Mouse (Mus musculus): ENCODE measurements at regions not wholly inside any gene's neighbourhood (a gene's known extent, or its start where the extent isn't known, plus 50 kb on each side); places are given as distances from the start of the nearest gene placed in this dataset.

GRCm38 (mm10) chr6:94927811-94928210 lies 189.2 kb upstream of the Kbtbd8 start:
- no peak overlapping the region for H3K9ac ChIP-seq (ENCODE audit: low read length)
- no peak overlapping the region for H3K27ac ChIP-seq (replicated peaks)
- TF ChIP-seq EP300 (optimal IDR thresholded peaks at IDR 0.05) (no peak), CTCF (IDR thresholded peaks at IDR 0.05; ENCODE audit: low read depth) (no peak)
- no peak overlapping the region for H3K4me2 ChIP-seq (replicated peaks; ENCODE audit: low read depth)
- DNase-seq (ENCODE audit: low spot score), result no peak
- H3K27me3 ChIP-seq (ENCODE audit: control insufficient read depth, insufficient read depth, low read length), result no peaks in the 10 kb centered on the region
- no peaks in the 10 kb centered on the region for H3K4me1 ChIP-seq (replicated peaks; ENCODE audit: control insufficient read depth, insufficient read depth)
- no peaks in the 10 kb centered on the region for H3K36me3 ChIP-seq (ENCODE audit: control insufficient read depth, insufficient read depth, low read length)
- ATAC-seq (ENCODE audit: low FRiP score, low TSS enrichment), result no peak
- H3K4me3 ChIP-seq (ENCODE audit: low read depth, low read length), result no peak overlapping the region
- WGBS, result 86% methylated on average over 6 of the region's 6 CpGs
- H3K9me3 ChIP-seq (ENCODE audit: control insufficient read depth, low read length), result no peaks in the 10 kb centered on the region

- TF ChIP-seq CTCF (IDR thresholded peaks at IDR 0.05; ENCODE audit: low read depth), result no peak
- no peak for TF ChIP-seq EP300 (optimal IDR thresholded peaks at IDR 0.05)
- Histone ChIP-seq H3K27ac (replicated peaks) (no peak overlapping the region), H3K4me3 (ENCODE audit: low read depth, low read length) (no peak overlapping the region), H3K27me3 (ENCODE audit: control insufficient read depth, insufficient read depth, low read length) (no peaks in the 10 kb centered on the region), H3K9me3 (ENCODE audit: control insufficient read depth, low read length) (no peaks in the 10 kb centered on the region), H3K4me1 (replicated peaks; ENCODE audit: control insufficient read depth, insufficient read depth) (no peaks in the 10 kb centered on the region), H3K36me3 (ENCODE audit: control insufficient read depth, insufficient read depth, low read length) (no peaks in the 10 kb centered on the region), H3K4me2 (replicated peaks; ENCODE audit: low read depth) (no peak overlapping the region), H3K9ac (ENCODE audit: low read length) (no peak overlapping the region)
- ATAC-seq (ENCODE audit: low FRiP score, low TSS enrichment) (no peak), DNase-seq (ENCODE audit: low spot score) (no peak)
- WGBS, result 94% methylated on average over 8 of the region's 8 CpGs
Observed at GRCm38 (mm10) chr6:94926652-94927211, 190.3 kb upstream of the Kbtbd8 start.

- DNase-seq (ENCODE audit: low spot score) (no peak), ATAC-seq (ENCODE audit: low FRiP score, low TSS enrichment) (no peak)
- H3K27ac ChIP-seq (replicated peaks), result no peak overlapping the region
- H3K9me3 ChIP-seq (ENCODE audit: control insufficient read depth, low read length), result no peaks in the 10 kb centered on the region
- H3K27me3 ChIP-seq (ENCODE audit: control insufficient read depth, insufficient read depth, low read length), result no peaks in the 10 kb centered on the region
- H3K4me3 ChIP-seq (ENCODE audit: low read depth, low read length), result no peak overlapping the region
- TF ChIP-seq EP300 (optimal IDR thresholded peaks at IDR 0.05) (no peak), CTCF (IDR thresholded peaks at IDR 0.05; ENCODE audit: low read depth) (no peak)
- H3K4me1 ChIP-seq (replicated peaks; ENCODE audit: control insufficient read depth, insufficient read depth), result no peaks in the 10 kb centered on the region
- H3K36me3 ChIP-seq (ENCODE audit: control insufficient read depth, insufficient read depth, low read length), result no peaks in the 10 kb centered on the region
- no peak overlapping the region for H3K9ac ChIP-seq (ENCODE audit: low read length)
- WGBS, result 91% methylated on average over 1 of the region's 1 CpGs
- no peak overlapping the region for H3K4me2 ChIP-seq (replicated peaks; ENCODE audit: low read depth)
Observed at GRCm38 (mm10) chr6:94925408-94925807, 191.6 kb upstream of the Kbtbd8 start.

- Histone ChIP-seq H3K36me3 (ENCODE audit: control insufficient read depth, insufficient read depth, low read length) (no peaks in the 10 kb centered on the region), H3K4me2 (replicated peaks; ENCODE audit: low read depth) (no peak overlapping the region), H3K9ac (ENCODE audit: low read length) (no peak overlapping the region), H3K4me3 (ENCODE audit: low read depth, low read length) (no peak overlapping the region), H3K4me1 (replicated peaks; ENCODE audit: control insufficient read depth, insufficient read depth) (no peaks in the 10 kb centered on the region), H3K9me3 (ENCODE audit: control insufficient read depth, low read length) (no peaks in the 10 kb centered on the region), H3K27ac (replicated peaks) (no peak overlapping the region), H3K27me3 (ENCODE audit: control insufficient read depth, insufficient read depth, low read length) (no peaks in the 10 kb centered on the region)
- no peak for ATAC-seq (ENCODE audit: low FRiP score, low TSS enrichment)
- no peak for TF ChIP-seq EP300 (optimal IDR thresholded peaks at IDR 0.05)
- no peak for TF ChIP-seq CTCF (IDR thresholded peaks at IDR 0.05; ENCODE audit: low read depth)
- WGBS, result 72% methylated on average over 11 of the region's 11 CpGs
- DNase-seq (ENCODE audit: low spot score), result no peak
Observed at GRCm38 (mm10) chr6:94924338-94925039, 192.6 kb upstream of the Kbtbd8 start.

- no peaks in the 10 kb centered on the region for H3K9me3 ChIP-seq (ENCODE audit: control insufficient read depth, low read length)
- 30% methylated on average over 2 of the region's 2 CpGs for WGBS
- ATAC-seq (ENCODE audit: low FRiP score, low TSS enrichment) (peak; percentile 80; the same call in 1 of the 2 replicates), DNase-seq (ENCODE audit: low spot score) (peak; percentile 19)
- H3K27me3 ChIP-seq (ENCODE audit: control insufficient read depth, insufficient read depth, low read length), result no peaks in the 10 kb centered on the region
- no peak for TF ChIP-seq CTCF (IDR thresholded peaks at IDR 0.05; ENCODE audit: low read depth)
- H3K27ac ChIP-seq (replicated peaks), result no peak overlapping the region
- H3K9ac ChIP-seq (ENCODE audit: low read length), result no peak overlapping the region
- no peak overlapping the region for H3K4me2 ChIP-seq (replicated peaks; ENCODE audit: low read depth)
- H3K4me1 ChIP-seq (replicated peaks; ENCODE audit: control insufficient read depth, insufficient read depth), result no peaks in the 10 kb centered on the region
- H3K4me3 ChIP-seq (ENCODE audit: low read depth, low read length), result no peak overlapping the region
- H3K36me3 ChIP-seq (ENCODE audit: control insufficient read depth, insufficient read depth, low read length), result no peaks in the 10 kb centered on the region
Observed at GRCm38 (mm10) chr6:94921741-94922140, 195.3 kb upstream of the Kbtbd8 start.

- Histone ChIP-seq H3K9ac (ENCODE audit: low read length) (no peak overlapping the region), H3K27ac (replicated peaks) (no peak overlapping the region), H3K9me3 (ENCODE audit: control insufficient read depth, low read length) (no peaks in the 10 kb centered on the region), H3K4me1 (replicated peaks; ENCODE audit: control insufficient read depth, insufficient read depth) (0 out of 2 replicates have a peak, but pooled peaks cover 4% of the 10 kb centered on the region), H3K4me3 (ENCODE audit: low read depth, low read length) (no peak overlapping the region), H3K36me3 (ENCODE audit: control insufficient read depth, insufficient read depth, low read length) (no peaks in the 10 kb centered on the region), H3K27me3 (ENCODE audit: control insufficient read depth, insufficient read depth, low read length) (no peaks in the 10 kb centered on the region), H3K4me2 (replicated peaks; ENCODE audit: low read depth) (no peak overlapping the region)
- TF ChIP-seq CTCF (IDR thresholded peaks at IDR 0.05; ENCODE audit: low read depth), result no peak
- no peak for TF ChIP-seq EP300 (optimal IDR thresholded peaks at IDR 0.05)
- WGBS, result 76% methylated on average over 2 of the region's 2 CpGs
- ATAC-seq (ENCODE audit: low FRiP score, low TSS enrichment), result no peak
- no peak for DNase-seq (ENCODE audit: low spot score)
Observed at GRCm38 (mm10) chr6:94920770-94921169, 196.3 kb upstream of the Kbtbd8 start.

Data from stomach, postnatal 0 days (tissue).